Mouse (Mus musculus): Measurements from ENCODE around the gene Phyh. TPM values are rescaled to one million over a fixed set of nuclear protein-coding genes. Genes with fewer than 3 reads are reported as not detected.

Phyh gene
- polyA plus RNA-seq, 1 experiment: not detected

DNA sequence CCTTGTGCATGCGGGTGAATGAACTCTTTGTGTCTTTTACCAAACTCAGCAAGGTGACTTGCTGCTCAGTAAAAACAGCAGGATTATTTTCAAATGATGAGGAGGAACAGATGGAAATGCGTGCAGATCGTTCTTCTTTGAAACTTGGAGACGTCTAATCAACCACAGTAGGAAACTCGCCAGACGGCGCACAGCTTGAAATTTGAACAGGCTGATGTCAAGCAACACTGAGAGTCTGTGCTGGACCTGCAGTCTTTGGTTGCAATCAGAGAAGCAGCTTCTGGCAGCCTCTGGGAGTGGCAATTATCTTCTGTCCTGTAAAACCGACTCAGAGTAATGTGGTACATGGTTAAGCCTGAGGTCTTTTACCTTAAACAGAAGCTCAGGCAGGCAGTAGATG lies 59.3 kb downstream of the Phyh start:
- WGBS: 41% methylated on average over 8 of the region's 8 CpGs
- TF ChIP-seq POLR2A (IDR thresholded peaks at IDR 0.05; ENCODE audit: insufficient read depth, low read depth, low read length) (no peak), CTCF (IDR thresholded peaks at IDR 0.05; ENCODE audit: insufficient read depth, low read depth, low read length) (no peak)
- Histone ChIP-seq H3K4me1 (ENCODE audit: control insufficient read depth, insufficient read depth, low read length) (no peaks in the 10 kb centered on the region), H3K27ac (ENCODE audit: insufficient read depth, low read depth, low read length) (no peak overlapping the region), H3K4me3 (ENCODE audit: insufficient read depth, low read depth, low read length) (no peak overlapping the region)

DNA sequence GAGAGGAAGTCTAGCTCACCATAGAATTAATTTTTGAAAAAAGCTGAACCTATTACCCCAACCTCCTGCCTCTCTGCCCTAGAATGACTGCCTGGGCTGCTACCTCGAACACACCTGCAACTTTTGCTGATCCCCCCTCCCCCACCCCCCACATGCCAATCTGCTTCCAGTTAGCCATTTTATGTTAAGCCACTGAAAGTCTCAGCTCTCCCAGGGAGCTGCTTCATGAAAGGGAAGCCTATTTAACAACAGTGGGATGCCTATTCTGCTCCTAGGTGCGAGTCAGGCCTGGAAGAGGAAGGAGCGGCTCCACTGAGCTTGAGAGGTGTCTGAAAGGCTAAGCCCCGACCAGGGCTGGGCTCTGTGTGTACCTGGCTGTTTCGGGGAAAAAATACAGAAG lies 65.2 kb downstream of the Phyh start:
- TF ChIP-seq POLR2A (IDR thresholded peaks at IDR 0.05; ENCODE audit: insufficient read depth, low read depth, low read length) (no peak), CTCF (IDR thresholded peaks at IDR 0.05; ENCODE audit: insufficient read depth, low read depth, low read length) (no peak)
- Histone ChIP-seq H3K4me1 (ENCODE audit: control insufficient read depth, insufficient read depth, low read length) (no peaks in the 10 kb centered on the region), H3K4me3 (ENCODE audit: insufficient read depth, low read depth, low read length) (no peak overlapping the region), H3K27ac (ENCODE audit: insufficient read depth, low read depth, low read length) (no peak overlapping the region)
- 40% methylated on average over 5 of the region's 5 CpGs for WGBS

DNA sequence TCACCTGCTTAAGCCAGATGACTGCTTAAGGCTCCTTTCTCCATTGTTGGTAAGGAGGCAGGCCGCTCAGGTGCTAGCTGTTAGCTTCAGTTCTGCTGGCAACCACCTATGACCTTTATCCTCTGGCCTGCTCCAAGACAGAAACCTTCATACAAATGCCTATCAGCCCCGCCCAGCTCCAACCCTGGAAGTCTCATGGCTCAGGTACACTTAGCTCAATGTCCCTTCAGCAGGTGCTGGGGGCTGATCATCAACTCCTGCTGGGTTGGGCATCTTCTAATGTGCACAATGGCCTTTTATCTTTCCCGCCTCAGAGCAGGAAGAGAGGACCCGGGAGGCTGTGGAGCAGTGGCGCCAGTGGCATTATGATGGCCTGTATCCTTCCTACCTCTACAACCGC lies 66.2 kb downstream of the Phyh start:
- H3K4me1 ChIP-seq (ENCODE audit: control insufficient read depth, insufficient read depth, low read length): no peaks in the 10 kb centered on the region
- no peak for TF ChIP-seq POLR2A (IDR thresholded peaks at IDR 0.05; ENCODE audit: insufficient read depth, low read depth, low read length)
- no peak for TF ChIP-seq CTCF (IDR thresholded peaks at IDR 0.05; ENCODE audit: insufficient read depth, low read depth, low read length)
- 82% methylated on average over 6 of the region's 6 CpGs for WGBS
- H3K27ac ChIP-seq (ENCODE audit: insufficient read depth, low read depth, low read length): no peak overlapping the region
- H3K4me3 ChIP-seq (ENCODE audit: insufficient read depth, low read depth, low read length): no peak overlapping the region

DNA sequence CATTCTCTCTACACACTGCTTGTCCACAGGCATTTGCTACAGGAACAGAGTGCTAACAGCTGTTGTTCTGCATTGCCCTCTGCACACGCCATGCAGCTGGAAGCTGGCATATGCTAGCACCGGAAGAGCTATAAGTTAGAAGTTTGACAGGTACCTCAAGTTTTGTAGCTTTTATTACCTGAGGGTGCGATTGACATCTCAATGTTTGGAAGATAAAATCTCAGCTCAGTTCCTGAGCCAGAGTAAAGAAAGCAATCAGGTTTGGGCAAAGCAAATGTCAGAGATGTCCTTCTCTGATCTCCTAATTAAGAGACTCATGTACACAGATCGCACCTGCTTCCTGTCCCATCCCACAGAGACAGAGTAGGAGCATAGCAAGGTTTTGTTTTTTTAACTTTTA lies 68.0 kb downstream of the Phyh start:
- Histone ChIP-seq H3K4me1 (ENCODE audit: control insufficient read depth, insufficient read depth, low read length) (no peaks in the 10 kb centered on the region), H3K4me3 (ENCODE audit: insufficient read depth, low read depth, low read length) (no peak overlapping the region), H3K27ac (ENCODE audit: insufficient read depth, low read depth, low read length) (no peak overlapping the region)
- TF ChIP-seq POLR2A (IDR thresholded peaks at IDR 0.05; ENCODE audit: insufficient read depth, low read depth, low read length) (no peak), CTCF (IDR thresholded peaks at IDR 0.05; ENCODE audit: insufficient read depth, low read depth, low read length) (no peak)
- 95% methylated on average over 4 of the region's 4 CpGs for WGBS

DNA sequence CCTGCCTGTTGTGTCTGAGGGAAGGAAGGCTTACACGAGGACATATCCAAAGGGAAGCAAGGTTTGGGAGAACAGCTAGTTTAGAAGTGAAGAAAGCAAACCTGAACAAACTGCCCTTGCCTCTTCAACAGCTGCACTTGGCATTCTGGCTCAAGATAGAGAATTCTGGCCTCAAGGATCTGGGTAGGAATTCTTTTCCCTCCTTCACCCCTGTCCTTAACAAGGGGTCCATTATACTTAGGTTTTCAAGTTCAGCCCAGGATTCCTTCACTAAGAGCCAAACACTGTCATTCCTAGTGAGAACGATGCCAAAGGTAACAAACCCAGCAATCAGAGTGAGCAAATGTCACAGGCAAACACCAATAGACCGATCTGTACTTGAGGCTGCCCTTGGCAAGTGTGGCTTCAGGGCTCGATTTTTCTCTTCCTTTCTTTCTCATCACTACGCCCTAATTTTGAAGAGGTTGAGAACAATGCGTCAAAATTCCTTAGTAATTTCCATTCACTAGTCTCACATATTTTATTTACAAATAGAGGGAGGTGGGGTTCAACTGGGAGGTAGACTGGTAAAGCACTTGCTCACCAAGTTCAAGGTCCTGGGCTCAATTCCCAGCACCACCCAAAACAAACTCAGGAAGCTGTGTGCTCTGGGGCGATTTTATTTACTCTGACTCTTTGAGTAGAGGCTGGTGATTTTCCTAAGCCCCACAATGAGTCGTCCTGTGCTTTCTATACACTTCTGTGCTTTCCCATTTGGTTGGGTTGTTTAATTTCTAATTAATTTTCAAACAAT lies 68.8 kb downstream of the Phyh start:
- no peak overlapping the region for H3K27ac ChIP-seq (ENCODE audit: insufficient read depth, low read depth, low read length)
- H3K4me1 ChIP-seq (ENCODE audit: control insufficient read depth, insufficient read depth, low read length): no peaks in the 10 kb centered on the region
- no peak for TF ChIP-seq POLR2A (IDR thresholded peaks at IDR 0.05; ENCODE audit: insufficient read depth, low read depth, low read length)
- no peak for TF ChIP-seq CTCF (IDR thresholded peaks at IDR 0.05; ENCODE audit: insufficient read depth, low read depth, low read length)
- no peak overlapping the region for H3K4me3 ChIP-seq (ENCODE audit: insufficient read depth, low read depth, low read length)
- WGBS: 66% methylated on average over 8 of the region's 8 CpGs

Other genes with a start within 250 kb of the Phyh start
- not detected in 2 replicates for gene Bend7, start 201.2 kb upstream of the Phyh start, polyA plus RNA-seq (2012; ENCODE audit: insufficient read depth, insufficient read length, low replicate concordance, missing spikeins)
- not detected in 2 replicates for gene Sephs1, start 37.5 kb upstream of the Phyh start, polyA plus RNA-seq (2012; ENCODE audit: insufficient read depth, insufficient read length, low replicate concordance, missing spikeins)
- not detected in 2 replicates for gene Ucma, start 57.1 kb downstream of the Phyh start, polyA plus RNA-seq (2012; ENCODE audit: insufficient read depth, insufficient read length, low replicate concordance, missing spikeins)
- gene Mcm10, start 93.8 kb downstream of the Phyh start, polyA plus RNA-seq (2012; ENCODE audit: insufficient read depth, insufficient read length, low replicate concordance, missing spikeins): not detected in 2 replicates
- gene Optn, start 145.0 kb downstream of the Phyh start, polyA plus RNA-seq (2012; ENCODE audit: insufficient read depth, insufficient read length, low replicate concordance, missing spikeins): not detected in 2 replicates
- not detected in 2 replicates for gene Ccdc3, start 218.8 kb downstream of the Phyh start, polyA plus RNA-seq (2012; ENCODE audit: insufficient read depth, insufficient read length, low replicate concordance, missing spikeins)